Mouse (Mus musculus) myocyte (in vitro differentiated cells): ENCODE measurements around the gene Cers6.

Source experiments
- CEBPB ChIP-seq: IDR thresholded peaks from 2 replicates; pipeline ENCODE4 v1.6.1; 2011; ENCODE audit warnings: mild to moderate bottlenecking, moderate library complexity; ENCODE audit not compliant: poor library complexity, insufficient read depth, severe bottlenecking
- MAX ChIP-seq: IDR thresholded peaks from one replicate; pipeline ENCODE4 v1.6.1; 2011; ENCODE audit warnings: low read depth, mild to moderate bottlenecking, control low read depth
- MYOD1 ChIP-seq, 3 experiments: IDR thresholded peaks; one replicate each; pipeline ENCODE4 v1.6.1; 2011; ENCODE audit warnings: control low read depth in 2 of 3, low read depth in 2 of 3, mild to moderate bottlenecking in 2 of 3, moderate library complexity in 1 of 3; ENCODE audit not compliant: insufficient read length in 2 of 3, control insufficient read depth in 1 of 3
- MYOG ChIP-seq, 3 experiments: IDR thresholded peaks; one replicate each; pipeline ENCODE4 v1.6.1; 2011; ENCODE audit warnings: control low read depth in 2 of 3, low read depth in 2 of 3, mild to moderate bottlenecking in 2 of 3; ENCODE audit not compliant: insufficient read length in 2 of 3, control insufficient read depth in 1 of 3, insufficient read depth in 1 of 3
- POLR2A ChIP-seq: IDR thresholded peaks from one replicate; pipeline ENCODE4 v1.6.1; 2011; ENCODE audit warnings: low read depth, mild to moderate bottlenecking, control low read depth, moderate library complexity; ENCODE audit not compliant: insufficient read length
- POLR2AphosphoS2 ChIP-seq: IDR thresholded peaks from one replicate; pipeline ENCODE4 v1.6.1; 2011; ENCODE audit warnings: low read depth, control low read depth; ENCODE audit not compliant: insufficient read length
- TCF12 ChIP-seq: IDR thresholded peaks from one replicate; pipeline ENCODE4 v1.6.1; 2011; ENCODE audit warnings: mild to moderate bottlenecking, control low read depth; ENCODE audit not compliant: poor library complexity, insufficient read depth, severe bottlenecking

DNA sequence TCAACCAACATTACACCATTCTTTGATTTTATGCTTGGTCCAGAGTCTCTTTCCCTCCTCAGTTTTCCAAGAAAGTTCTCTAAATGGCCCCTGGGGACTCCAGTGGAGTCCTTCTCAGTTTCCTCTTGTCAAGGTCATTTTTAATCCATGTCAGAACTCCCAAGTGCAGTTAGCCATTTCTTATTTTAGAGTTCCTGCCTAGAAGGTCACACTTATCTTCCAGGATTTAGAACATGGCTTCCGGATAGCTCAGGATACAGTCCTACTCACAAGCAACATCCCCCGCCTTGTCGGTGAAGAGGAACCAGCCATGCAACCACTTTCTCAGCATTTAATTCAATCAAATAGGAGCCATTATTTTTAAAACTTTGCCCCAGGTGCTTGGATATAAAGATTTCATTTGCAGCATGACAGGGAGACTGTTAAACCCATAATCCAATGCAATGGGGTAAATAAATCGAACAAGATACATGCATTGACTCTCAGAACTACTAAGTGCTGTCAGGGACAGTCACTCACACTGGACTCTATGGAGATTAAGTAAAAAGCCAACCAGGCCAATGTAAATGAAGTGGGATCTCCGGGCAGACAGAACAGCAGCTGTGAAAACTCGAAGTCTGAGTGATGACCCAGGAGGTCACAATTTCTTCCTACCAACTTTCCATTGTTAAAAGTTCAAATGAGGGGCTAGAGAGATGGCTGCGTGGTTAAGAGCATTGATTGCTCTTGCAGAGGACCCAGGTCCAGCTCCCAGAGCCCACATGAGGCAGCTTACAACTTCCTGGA, 268.4 kb downstream of the Cers6 start:
- TF ChIP-seq POLR2A (no peak), MYOG (IDR thresholded peaks at IDR 0.05; ENCODE audit: control insufficient read depth in 1 of 3, insufficient read depth in 1 of 3, insufficient read length in 2 of 3, low read depth in 2 of 3) (no peak), TCF12 (no peak), MAX (no peak), CEBPB (no peak), POLR2AphosphoS2 (no peak), MYOD1 (IDR thresholded peaks at IDR 0.05; ENCODE audit: control insufficient read depth in 1 of 3, insufficient read length in 2 of 3, low read depth in 2 of 3) (no peak)
